Mouse (Mus musculus): Measurements from ENCODE around the gene Ccdc69. TPM values are rescaled to one million over a fixed set of nuclear protein-coding genes. Genes with fewer than 3 reads are reported as not detected.

Ccdc69 gene
- 17.0 TPM for total RNA-seq (2023)

DNA sequence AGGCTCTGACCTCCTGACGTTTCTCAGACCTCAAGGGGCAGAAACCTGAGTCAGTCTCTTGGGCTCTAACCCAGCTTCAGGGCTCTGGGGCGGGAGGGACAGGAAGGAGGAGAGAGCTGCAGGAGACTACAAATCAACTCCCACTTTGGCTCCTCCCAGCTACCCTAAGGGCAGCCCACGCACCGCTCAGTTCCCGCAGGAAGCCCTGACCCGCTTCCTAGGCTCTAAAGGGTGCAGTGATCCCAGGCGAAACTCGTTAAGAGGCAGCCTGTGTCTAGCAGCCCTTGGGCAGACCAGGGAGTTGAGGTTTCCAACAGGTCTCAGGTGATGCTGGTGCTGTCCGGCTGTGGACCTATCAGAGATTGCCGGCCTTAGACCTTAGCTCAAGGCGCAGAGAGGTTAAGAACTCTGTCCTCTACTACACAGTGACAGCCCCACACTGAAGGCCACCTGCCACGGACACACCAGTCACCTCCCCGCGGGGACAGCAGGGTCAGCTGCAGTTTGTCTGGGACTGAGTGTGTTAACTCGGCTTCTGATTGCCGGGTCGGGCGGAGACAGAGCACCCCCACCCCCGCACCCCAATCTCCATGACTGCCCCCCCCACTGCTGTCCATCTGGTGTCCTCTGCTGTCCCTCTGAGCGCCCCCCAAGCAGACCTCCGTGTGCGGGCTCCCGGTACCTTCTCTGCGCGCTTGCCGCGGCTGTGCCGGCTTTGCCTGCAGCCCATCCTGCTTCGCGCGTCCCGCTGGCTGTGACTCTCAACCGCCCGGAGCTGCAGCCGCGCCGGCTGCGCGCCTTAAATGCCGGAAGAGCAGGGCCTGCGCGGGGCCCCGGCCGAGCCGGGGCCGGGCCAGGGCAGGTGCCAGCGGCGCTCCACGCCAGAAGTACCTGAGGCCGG is at the start of gene Ccdc69:
Ccdc69 (minus strand) TSS at position 801 of the 901 bp plus-strand sequence.

GRCm38 (mm10) chr11:55097463-55098188 is 19.7 kb upstream of the Ccdc69 start, which contains the start of gene Gm2a:
Gm2a (plus strand) TSS chr11:55098115.

DNA sequence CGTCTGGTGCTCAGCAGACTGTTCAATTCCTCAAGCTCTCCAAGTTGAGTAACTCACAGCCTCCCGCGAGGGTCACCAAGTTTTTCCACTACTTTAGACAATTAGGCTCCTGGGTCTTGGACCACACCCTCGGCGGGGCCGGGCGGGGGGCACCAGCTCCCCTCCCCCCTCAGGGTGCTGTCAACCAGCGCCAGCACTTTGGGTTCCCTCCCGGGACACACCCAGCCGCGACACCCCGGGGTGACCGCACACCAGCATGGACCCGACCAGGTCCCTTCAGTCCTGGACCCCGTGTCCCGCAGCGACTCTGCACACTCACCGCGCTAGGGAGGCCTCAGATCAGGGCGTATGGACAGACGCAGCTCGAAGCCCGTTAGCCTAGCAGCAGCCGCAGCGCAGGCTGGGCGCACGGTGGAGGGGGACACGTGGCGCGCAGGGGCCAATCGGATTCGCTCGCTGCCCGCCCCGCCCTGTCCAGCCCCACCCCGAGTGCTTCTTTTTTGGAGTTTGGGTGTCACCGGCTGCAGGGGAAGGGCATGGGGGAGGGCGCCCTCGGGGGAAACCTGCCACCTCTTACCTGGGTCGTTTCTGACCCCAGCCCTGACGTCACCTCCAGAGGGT is 44.8 kb downstream of the Ccdc69 start, which contains the start of gene Anxa6:
Anxa6 (minus strand) TSS at position 406 of the 621 bp plus-strand sequence.

Other genes starting within 250 kb of the Ccdc69 start
- gene Lyrm7, start 217.2 kb downstream of the Ccdc69 start, total RNA-seq (2023), result 5.8 TPM
- gene Hint1, start 211.7 kb downstream of the Ccdc69 start, total RNA-seq (2023), result 126 TPM
- gene Gpx3, start 175.7 kb downstream of the Ccdc69 start, total RNA-seq (2023), result 0.47 TPM
- gene Tnip1, start 115.2 kb downstream of the Ccdc69 start, total RNA-seq (2023), result 222 TPM
- 317 TPM for gene Anxa6, start 44.7 kb downstream of the Ccdc69 start, total RNA-seq (2023)
- 56.1 TPM for gene Gm2a, start 20.0 kb upstream of the Ccdc69 start, total RNA-seq (2023)
- not detected for gene Slc36a3, start 73.6 kb upstream of the Ccdc69 start, total RNA-seq (2023)
- not detected for gene Slc36a2, start 106.9 kb upstream of the Ccdc69 start, total RNA-seq (2023)
- gene Slc36a1, start 126.2 kb upstream of the Ccdc69 start, total RNA-seq (2023), result 20.8 TPM